Mouse (Mus musculus) central nervous system, embryonic 11.5 days (tissue): ENCODE results near the gene Clca1. TPM values are rescaled to one million over a fixed set of nuclear protein-coding genes. Genes with fewer than 3 reads are reported as not detected.

Experiments
- polyA plus RNA-seq: library from polyadenylated mRNA; depleted of rRNA; stranded (reverse); fragments of >200 nt; gene quantifications from 2 replicates; pipeline ENCODE4 v1.2.3, GENCODE M21; 2012; rRNA removed

Clca1 gene
- polyA plus RNA-seq: 0.05 and 0.15 TPM in 2 replicates

GRCm38 (mm10) chr3:145032676-145033075 is at the start of gene Clca1:
Clca1 (minus strand) TSS chr3:145032776.

GRCm38 (mm10) chr3:144974945-144975344 is 57.6 kb downstream of the Clca1 start, which contains the start of gene Clca4a:
Clca4a (minus strand) TSS chr3:144975045.

Other genes starting within 250 kb of the Clca1 start
- gene Clca3a2, start 213.3 kb downstream of the Clca1 start, polyA plus RNA-seq: 0.07 and 0.16 TPM in 2 replicates
- gene Clca3b, start 183.4 kb downstream of the Clca1 start, polyA plus RNA-seq: not detected in 2 replicates
- 0.04 TPM in 1 of 2 replicates, not detected in the other for gene Clca4b, start 100.2 kb downstream of the Clca1 start, polyA plus RNA-seq
- not detected in 2 replicates for gene Clca4a, start 57.7 kb downstream of the Clca1 start, polyA plus RNA-seq
- gene Clca2, start 66.7 kb upstream of the Clca1 start, polyA plus RNA-seq: 0.07 and 0.19 TPM in 2 replicates
- gene Odf2l, start 85.8 kb upstream of the Clca1 start, polyA plus RNA-seq: 35.8 and 45.5 TPM in 2 replicates